Mouse (Mus musculus): ENCODE measurements around the gene Kirrel3.

Kirrel3 gene

DNA sequence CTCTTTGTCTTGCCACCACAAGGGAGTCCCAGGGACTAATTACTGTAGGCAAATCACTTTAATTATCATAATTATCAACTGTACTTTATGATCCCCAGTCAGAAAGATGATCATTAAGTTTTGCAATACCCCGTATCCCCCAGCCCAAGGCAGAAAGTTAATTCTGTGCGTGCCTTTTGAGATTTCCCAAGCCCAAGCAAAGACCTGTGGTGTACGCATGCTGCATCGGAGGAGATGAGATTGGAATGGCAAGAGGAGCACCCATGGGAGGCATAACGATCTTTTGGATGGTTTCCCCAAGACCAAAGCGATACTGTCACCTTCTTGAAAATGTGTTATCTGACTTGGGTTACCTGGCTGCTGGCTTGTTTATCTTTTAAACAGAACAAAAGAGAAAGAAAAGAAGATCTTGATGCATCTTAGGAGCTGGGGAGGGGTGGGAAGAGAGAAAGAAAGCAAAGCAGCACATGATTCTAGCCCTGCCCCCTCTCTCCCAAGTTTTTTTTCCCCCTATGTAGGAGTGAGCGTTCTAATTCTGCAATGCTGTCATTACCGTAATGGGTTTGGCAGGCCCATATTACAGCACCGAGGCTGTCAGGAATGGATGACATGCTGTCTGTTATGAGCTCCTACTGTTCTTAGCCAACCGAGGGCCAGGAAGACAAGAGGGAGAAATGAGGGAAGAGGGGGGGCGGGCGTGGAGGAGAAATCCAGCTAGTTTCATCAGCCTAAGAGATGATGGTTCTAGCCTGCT lies 218.0 kb downstream of the Kirrel3 start:
- DNase-seq = no peak

DNA sequence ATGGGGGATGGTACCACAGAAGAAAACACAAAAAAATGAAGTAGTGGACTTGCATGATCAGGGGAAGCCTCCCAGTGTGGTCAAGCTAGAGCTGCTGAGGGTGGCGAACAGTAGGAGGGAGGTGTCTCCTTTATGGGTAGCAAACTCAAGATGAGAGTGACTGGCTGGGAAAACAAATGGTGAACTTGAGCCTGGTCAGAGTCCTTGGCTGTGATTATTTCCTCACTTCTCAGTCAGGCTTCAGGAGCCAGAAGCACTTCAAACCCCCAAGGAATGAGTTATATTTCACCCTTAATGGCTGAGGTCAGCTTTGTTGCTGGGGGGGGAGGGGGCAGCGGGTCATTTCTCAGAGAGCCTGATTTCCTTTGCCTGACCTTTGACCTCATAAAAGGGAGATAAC lies 218.7 kb downstream of the Kirrel3 start:
- DNase-seq = no peak

- no peak for DNase-seq
These were observed 220.7 kb downstream of the Kirrel3 start for GRCm38 (mm10) chr9:34706350-34706873.

- no peak for DNase-seq
These were observed 223.0 kb downstream of the Kirrel3 start for GRCm38 (mm10) chr9:34708691-34709090.

- DNase-seq = no peak
These were observed 226.3 kb downstream of the Kirrel3 start for GRCm38 (mm10) chr9:34711996-34712395.

- DNase-seq = no peak
These were observed 227.3 kb downstream of the Kirrel3 start for GRCm38 (mm10) chr9:34712996-34713395.

- DNase-seq = no peak
These were observed 227.8 kb downstream of the Kirrel3 start for GRCm38 (mm10) chr9:34713462-34713926.

GRCm38 (mm10) chr9:34714996-34715619 lies 229.4 kb downstream of the Kirrel3 start:
- DNase-seq = no peak

GRCm38 (mm10) chr9:34716476-34716875 lies 230.8 kb downstream of the Kirrel3 start:
- DNase-seq = no peak

- DNase-seq = no peak
These were observed 235.9 kb downstream of the Kirrel3 start for GRCm38 (mm10) chr9:34721478-34722197.

GRCm38 (mm10) chr9:34722198-34722550 lies 236.5 kb downstream of the Kirrel3 start:
- DNase-seq = no peak

GRCm38 (mm10) chr9:34732507-34732906 lies 246.8 kb downstream of the Kirrel3 start:
- no peak for DNase-seq

DNA sequence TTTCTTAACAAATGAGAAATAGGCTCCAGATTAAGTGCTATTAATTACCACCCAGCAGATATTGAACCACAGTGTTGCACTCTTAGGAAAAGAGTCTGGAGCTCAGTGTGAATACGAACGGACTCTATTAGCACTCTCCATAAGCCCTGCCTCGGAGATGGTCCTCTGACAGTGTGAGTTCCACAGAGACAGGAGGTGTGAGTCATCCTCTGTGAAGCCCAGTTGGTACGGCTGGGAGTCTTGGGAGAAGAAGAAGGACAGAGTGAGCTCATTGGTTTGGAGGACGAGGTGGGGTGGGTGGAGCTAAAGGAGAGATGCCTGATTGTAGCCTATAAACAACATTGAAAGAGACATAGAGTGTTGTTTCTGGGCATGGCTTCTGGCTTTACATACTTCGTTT lies 247.9 kb downstream of the Kirrel3 start:
- DNase-seq = no peak

DNA sequence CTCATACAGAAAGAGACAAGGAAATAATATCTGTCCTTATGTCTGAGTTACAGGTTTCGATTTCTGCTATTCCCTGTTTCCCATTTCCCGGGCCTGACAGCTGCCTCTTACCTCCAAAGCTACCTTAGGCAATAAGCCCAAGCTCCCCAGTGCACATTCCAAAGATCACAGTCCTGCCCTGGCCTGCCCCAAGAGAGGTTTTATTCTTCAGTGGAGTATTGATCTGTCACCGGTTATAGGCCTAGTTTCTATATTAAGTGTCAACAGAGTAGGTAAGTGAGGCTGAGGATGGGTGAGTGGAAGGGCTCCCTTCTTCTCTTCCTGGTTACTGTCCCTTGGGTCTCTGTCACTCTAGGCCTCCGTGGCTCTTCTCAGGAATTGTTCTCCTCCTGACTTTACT lies 249.3 kb downstream of the Kirrel3 start:
- DNase-seq = no peak

DNA sequence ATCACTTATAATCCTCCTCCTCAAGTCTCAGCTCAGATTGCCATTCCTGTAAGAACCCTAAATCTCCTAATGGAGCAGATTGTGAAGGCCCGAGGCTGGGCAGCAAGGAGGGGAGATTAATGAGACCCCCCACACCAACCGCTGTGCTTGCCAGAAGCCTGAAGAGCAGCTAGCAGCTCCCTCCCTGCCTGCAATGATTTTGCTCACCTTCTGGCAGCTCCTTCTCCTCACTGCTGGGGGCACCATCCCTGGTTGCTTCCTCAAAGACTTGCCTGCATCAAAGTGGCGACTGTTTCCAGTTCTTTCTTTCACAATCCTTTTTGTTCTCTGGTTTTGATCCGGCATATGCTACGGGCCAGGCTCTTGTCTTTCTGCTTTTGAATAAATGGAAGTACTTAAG lies 253.7 kb downstream of the Kirrel3 start:
- DNase-seq = no peak

- no peak for DNase-seq
These were observed 255.1 kb downstream of the Kirrel3 start for GRCm38 (mm10) chr9:34740814-34741213.

DNA sequence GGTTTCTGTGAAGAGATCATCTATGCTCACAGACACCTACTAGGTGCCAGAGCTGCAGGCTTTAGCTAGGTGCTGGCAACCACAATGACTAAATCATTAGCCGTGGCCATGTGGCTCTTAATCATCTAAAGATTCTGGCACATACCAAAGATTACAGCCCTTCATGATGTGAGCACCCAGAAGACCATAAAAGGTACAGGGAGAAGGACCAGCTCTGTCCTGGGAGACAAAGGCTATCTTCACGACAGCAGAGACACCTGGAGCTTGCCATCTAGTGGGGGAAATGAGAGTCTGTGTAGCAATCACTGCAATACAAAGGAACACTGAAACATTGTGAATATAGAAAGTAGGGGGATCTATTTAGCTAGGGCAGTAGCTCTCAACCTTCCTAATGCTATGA lies 262.3 kb downstream of the Kirrel3 start:
- no peak for DNase-seq

DNA sequence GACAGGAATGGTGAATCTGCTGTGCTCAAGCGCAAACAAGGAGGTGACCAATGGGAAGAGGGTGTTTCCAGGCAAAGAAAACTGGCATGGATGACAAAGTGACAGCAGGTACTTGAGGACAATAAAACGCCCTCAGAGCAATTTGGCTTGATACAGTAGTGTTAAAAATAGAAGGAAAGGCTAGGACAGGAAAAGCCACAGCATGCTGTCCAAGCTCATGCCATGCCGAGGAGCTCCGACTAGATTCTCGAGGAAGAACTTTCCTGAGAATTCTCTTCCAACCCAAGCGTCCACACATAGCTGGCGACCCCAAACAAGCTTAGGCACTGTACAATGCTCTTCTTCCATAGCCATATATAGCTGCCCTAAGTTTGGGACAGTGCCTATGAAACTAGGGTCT lies 263.5 kb downstream of the Kirrel3 start:
- DNase-seq = no peak

DNA sequence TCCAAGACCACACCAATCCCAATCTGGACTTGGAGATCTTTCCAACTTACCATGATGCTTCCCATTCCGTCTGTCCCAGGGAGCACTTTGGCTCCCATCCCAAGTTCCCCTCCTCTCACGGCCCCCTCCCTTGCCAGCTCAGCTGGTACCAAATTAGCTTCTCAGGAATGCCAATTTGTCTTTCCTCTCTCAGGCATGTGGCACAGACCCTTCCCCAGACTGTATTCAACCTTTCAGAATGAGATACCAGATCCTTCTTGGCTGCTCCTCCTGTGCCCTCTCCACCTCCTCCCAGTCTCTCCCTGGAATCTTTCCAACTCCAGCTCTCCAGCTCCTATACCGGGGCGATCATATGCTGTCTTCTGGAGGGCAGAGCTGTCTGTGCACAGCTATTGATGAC lies 264.2 kb downstream of the Kirrel3 start:
- DNase-seq = no peak

- DNase-seq = no peak
These were observed 265.2 kb downstream of the Kirrel3 start for GRCm38 (mm10) chr9:34750887-34751286.

DNA sequence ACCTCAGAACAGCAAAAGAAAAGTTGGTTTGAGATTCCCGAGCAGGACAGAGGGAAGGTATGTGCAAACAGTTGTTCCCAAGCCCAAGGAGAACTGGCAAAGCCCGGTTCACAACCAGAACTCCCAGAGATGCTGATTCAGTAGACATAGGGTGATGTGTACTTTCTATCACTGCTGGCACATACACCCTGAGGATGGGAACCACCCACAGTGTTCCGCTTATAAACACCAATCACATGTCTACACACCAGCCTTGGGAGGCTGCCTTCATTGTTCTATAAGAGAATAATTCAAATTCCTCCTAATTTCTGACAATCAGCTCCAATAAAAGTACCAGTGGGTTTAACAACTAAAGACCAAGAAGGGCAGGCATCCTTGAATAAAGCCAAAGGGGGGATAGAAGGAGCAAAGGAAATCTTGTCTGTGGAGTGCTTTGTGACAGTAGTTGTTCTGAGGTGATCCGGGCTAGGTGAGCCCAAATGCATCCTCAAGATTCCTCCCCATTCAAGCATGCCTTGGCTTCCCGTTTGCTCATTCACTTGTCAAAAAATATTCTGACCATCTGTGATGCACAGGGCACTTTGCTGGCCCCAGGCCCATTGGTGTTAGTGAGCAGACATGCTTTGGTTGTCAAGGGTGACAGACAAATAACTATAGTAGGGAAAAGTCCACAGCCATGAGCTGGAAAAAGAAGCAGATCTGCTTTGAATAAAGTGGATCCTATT lies 266.5 kb downstream of the Kirrel3 start:
- peak; percentile 2 for DNase-seq

DNA sequence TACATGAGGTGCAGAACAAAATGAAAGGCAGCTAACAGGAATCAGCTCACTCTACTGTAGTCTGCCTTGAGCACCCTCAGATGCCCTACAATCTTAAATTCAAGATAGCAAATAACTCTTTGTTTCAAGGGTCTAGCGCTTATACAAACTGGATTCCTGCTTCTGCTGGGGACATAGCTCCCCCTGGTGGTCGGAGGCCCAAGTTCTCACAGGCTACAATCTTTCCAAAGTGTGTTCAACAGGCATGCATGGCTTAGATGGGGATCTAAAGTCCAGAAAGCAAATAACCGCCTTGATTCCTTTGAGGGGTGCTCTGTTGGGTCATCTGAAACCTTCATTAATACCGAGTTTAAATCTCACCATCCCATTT lies 267.1 kb downstream of the Kirrel3 start:
- DNase-seq = peak; percentile 21

- no peak for DNase-seq
These were observed 268.2 kb downstream of the Kirrel3 start for GRCm38 (mm10) chr9:34753891-34754290.
